Mouse (Mus musculus) liver, postnatal 0 days (tissue): Measurements from ENCODE around the gene Chchd4. TPM values are rescaled to one million over a fixed set of nuclear protein-coding genes. Genes with fewer than 3 reads are reported as not detected.

Source experiments
- ATAC-seq: fragments of 200-750 bp; cut with Nextera tagmentation; 2 replicates; pipeline ENCODE4 v1.8.0; 2017; ENCODE audit warnings: mild to moderate bottlenecking, moderate library complexity
- DNase-seq: peaks from one replicate; pipeline ENCODE4 v3.0.0-alpha.2; 2016
- H3K27ac ChIP-seq: fragments of 300-500 bp; sonication (generic); 2 replicates; pipeline ENCODE4 v1.5.1; 2014; ENCODE audit warnings: antibody characterized with exemption, moderate library complexity, mild to moderate bottlenecking, low read depth
- H3K27me3 ChIP-seq: fragments of 300-500 bp; sonication (generic); 2 replicates; pipeline ENCODE4 v1.6.1; 2014; ENCODE audit warnings: low read length, control low read depth, mixed read lengths; ENCODE audit not compliant: insufficient read depth
- H3K36me3 ChIP-seq: fragments of 300-500 bp; sonication (generic); replicated peaks from 2 replicates; pipeline ENCODE4 v1.6.1; 2014; ENCODE audit warnings: mild to moderate bottlenecking, control low read depth, low read length, moderate library complexity, mixed read lengths; ENCODE audit not compliant: insufficient read depth
- H3K4me1 ChIP-seq: fragments of 300-500 bp; sonication (generic); 2 replicates; pipeline ENCODE4 v1.6.1; 2014; ENCODE audit warnings: antibody characterized with exemption, mild to moderate bottlenecking, control low read depth; ENCODE audit not compliant: insufficient read depth
- H3K4me2 ChIP-seq: fragments of 300-500 bp; sonication (generic); 2 replicates; pipeline ENCODE4 v1.6.1; 2014; ENCODE audit warnings: low read depth, mild to moderate bottlenecking, low read length, moderate library complexity, mixed read lengths
- H3K4me3 ChIP-seq: fragments of 300-500 bp; sonication (generic); 2 replicates; pipeline ENCODE4 v1.5.1; 2014; ENCODE audit warnings: low read depth, low read length
- H3K9ac ChIP-seq: fragments of 300-500 bp; sonication (generic); replicated peaks from 2 replicates; pipeline ENCODE4 v1.6.1; 2014; ENCODE audit warnings: mild to moderate bottlenecking, moderate library complexity
- H3K9me3 ChIP-seq: fragments of 300-500 bp; sonication (generic); 2 replicates; pipeline ENCODE4 v1.6.1; 2016; ENCODE audit warnings: mild to moderate bottlenecking, control low read depth, low read length, mixed read lengths
- CTCF ChIP-seq: sonication (generic); IDR thresholded peaks from 2 replicates; pipeline ENCODE4 v1.5.1; 2016; ENCODE audit warnings: antibody characterized with exemption, low read depth
- EP300 ChIP-seq: IDR thresholded peaks from 2 replicates; pipeline ENCODE4 v1.6.1; 2016; ENCODE audit warnings: antibody characterized with exemption, low read depth, mild to moderate bottlenecking
- WGBS: fragments of 180-500 bp; shearing (Covaris S2); extraction: QIAGEN DNeasy Blood & Tissue Kit; methylation state at CpG from one replicate; pipeline ENCODE4 v1.1.7; 2014; ENCODE audit not compliant: insufficient replicate concordance; 5-methylcytosine and 5-hydroxymethylcytosine counted together
- polyA plus RNA-seq: library from polyadenylated mRNA; unstranded; fragments of >200 nt; fragmentation: Nextera tagmentation; extraction: Ambion mirVana; gene quantifications from 2 replicates; pipeline ENCODE4 v1.2.1, GENCODE M21; 2015

Chchd4 gene
- polyA plus RNA-seq, 1 experiment from 2014 or later = 11.3 TPM

- Histone ChIP-seq H3K4me1 (peaks cover 2% of the 10 kb centered on the region; the same call in 1 of the 2 replicates), H3K9ac (no peak overlapping the region), H3K27ac (no peak overlapping the region), H3K36me3 (no peaks in the 10 kb centered on the region), H3K4me3 (no peak overlapping the region), H3K9me3 (no peaks in the 10 kb centered on the region), H3K27me3 (peaks cover 26% of the 10 kb centered on the region), H3K4me2 (no peak overlapping the region)
- ATAC-seq (no peak), DNase-seq (no peak)
- TF ChIP-seq CTCF (no peak), EP300 (no peak)
- WGBS = 75% methylated on average over 4 of the region's 4 CpGs
Measured at GRCm38 (mm10) chr6:91416146-91416545, 57.2 kb downstream of the Chchd4 start.

DNA sequence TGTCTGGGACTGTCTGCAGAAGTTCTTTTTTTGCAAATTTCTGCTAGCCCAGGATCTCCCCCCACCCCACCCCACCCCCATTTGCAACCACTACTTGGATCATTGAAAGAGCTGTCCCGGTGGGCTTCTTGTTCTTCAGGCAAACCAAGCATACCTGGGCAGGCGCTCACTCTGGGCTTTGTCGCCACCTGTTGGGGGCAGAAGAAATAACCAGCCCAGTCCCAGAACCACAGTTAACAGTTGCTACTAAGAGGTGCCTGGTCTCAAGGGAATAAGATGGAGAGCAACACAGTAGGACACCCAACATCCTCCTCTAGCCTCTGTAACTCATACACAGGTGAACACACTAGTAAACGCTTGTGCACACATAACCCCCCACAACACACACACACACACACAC is 58.5 kb downstream of the Chchd4 start:
- Histone ChIP-seq H3K36me3 (no peaks in the 10 kb centered on the region), H3K4me1 (peaks cover 4% of the 10 kb centered on the region; the same call in 1 of the 2 replicates), H3K4me3 (no peak overlapping the region), H3K27ac (no peak overlapping the region), H3K27me3 (peaks cover 39% of the 10 kb centered on the region), H3K9ac (no peak overlapping the region), H3K4me2 (no peak overlapping the region), H3K9me3 (no peaks in the 10 kb centered on the region)
- ATAC-seq (no peak), DNase-seq (peak; percentile 64)
- WGBS = 4% methylated on average over 4 of the region's 4 CpGs
- TF ChIP-seq CTCF (peak; percentile 65), EP300 (no peak)

Other genes with a start within 250 kb of the Chchd4 start
- 0.04 TPM in 1 of 2 replicates, not detected in the other for gene Wnt7a, start 62.2 kb downstream of the Chchd4 start, polyA plus RNA-seq
- 6.9 and 8.1 TPM in 2 replicates for gene Tmem43, start 157 bp upstream of the Chchd4 start, polyA plus RNA-seq
- 6.3 and 6.7 TPM in 2 replicates for gene Xpc, start 42.3 kb upstream of the Chchd4 start, polyA plus RNA-seq
- gene Lsm3, start 42.4 kb upstream of the Chchd4 start, polyA plus RNA-seq = 67.8 and 69.6 TPM in 2 replicates
- gene Slc6a6, start 210.5 kb upstream of the Chchd4 start, polyA plus RNA-seq = 31.1 and 34.4 TPM in 2 replicates